Mouse (Mus musculus): ENCODE data around the gene Pla2g1b. TPM values are rescaled to one million over a fixed set of nuclear protein-coding genes. Genes with fewer than 3 reads are reported as not detected.

Pla2g1b gene
- total and polyA plus RNA-seq, 2 experiments from 2014 or later, result not detected

DNA sequence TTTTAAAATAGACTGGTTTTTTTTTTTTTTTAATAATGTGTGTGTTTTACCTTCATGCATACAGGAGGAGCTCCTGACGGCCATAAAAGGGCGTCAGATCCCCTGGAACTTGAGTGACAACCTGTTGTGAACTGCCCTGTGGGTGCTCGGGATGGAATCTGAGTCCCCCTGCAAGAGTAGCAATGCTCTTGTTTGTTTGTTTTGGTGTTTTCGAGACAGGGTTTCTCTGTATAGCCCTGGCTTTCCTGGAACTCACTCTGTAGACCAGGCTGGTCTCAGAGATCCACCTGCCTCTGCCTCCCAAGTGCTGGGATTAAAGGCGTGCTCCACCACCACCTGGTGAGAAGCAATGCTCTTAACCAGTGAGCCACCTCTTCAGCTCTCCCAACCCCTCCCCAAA lies 18.9 kb downstream of the Pla2g1b start:
- DNase-seq (no peak), ATAC-seq (no peak)
- no peaks in the 10 kb centered on the region for H3K27me3 ChIP-seq (ENCODE audit: insufficient read depth, low read length)
- no peaks in the 10 kb centered on the region for H3K36me3 ChIP-seq (ENCODE audit: insufficient read depth)
- peak overlapping the region; percentile 75; the same call in 1 of the 2 replicates for H3K27ac ChIP-seq (ENCODE audit: low read depth, low read length)
- H3K9me3 ChIP-seq (ENCODE audit: low read length), result no peaks in the 10 kb centered on the region
- peak overlapping the region; percentile 50; the same call in 1 of the 2 replicates for H3K9ac ChIP-seq
- no peak for TF ChIP-seq CTCF (IDR thresholded peaks at IDR 0.05; ENCODE audit: low read depth)
- peak overlapping the region; percentile 49 for H3K4me2 ChIP-seq (ENCODE audit: low read depth)
- 74% methylated on average over 5 of the region's 5 CpGs for WGBS
- peak overlapping the region; percentile 41; the same call in 1 of the 2 replicates for H3K4me3 ChIP-seq (ENCODE audit: low read depth, low read length)
- H3K4me1 ChIP-seq (ENCODE audit: insufficient read depth), result peaks cover 5% of the 10 kb centered on the region

DNA sequence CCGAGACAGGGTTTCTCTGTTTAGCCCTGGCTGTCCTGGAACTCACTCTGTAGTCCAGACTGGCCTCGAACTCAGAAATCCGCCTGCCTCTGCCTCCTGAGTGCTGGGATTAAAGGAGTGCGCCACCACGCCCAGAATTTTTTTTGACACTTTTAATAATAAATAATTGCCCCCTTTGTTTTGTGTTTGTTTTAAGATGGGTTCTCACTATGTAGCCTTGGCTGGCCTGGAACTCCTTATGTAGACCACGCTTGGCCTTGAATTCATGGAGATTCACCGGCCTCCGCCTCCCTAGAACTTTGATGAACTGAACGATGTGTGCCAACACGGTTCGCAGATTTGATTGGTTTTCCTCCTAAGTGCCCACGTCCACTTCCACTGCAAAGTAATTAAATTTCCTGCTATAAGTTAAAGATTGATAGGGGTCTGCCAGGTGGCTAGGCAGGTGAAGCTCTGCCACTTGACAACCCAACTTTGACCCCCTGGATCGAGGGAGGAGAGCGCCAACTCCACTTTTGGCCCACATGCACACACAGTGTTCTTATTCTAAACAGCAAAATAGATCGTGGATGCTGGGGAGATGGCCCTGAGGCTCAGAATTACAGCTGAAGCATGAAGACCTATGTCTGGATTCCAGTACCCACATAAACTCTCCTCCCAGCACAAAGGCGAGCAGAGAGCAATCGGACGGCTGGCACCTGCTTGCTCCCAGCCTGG lies 19.6 kb downstream of the Pla2g1b start:
- Histone ChIP-seq H3K4me3 (ENCODE audit: low read depth, low read length) (no peak overlapping the region), H3K9me3 (ENCODE audit: low read length) (no peaks in the 10 kb centered on the region), H3K27me3 (ENCODE audit: insufficient read depth, low read length) (no peaks in the 10 kb centered on the region), H3K4me2 (ENCODE audit: low read depth) (no peak overlapping the region), H3K27ac (ENCODE audit: low read depth, low read length) (no peak overlapping the region), H3K9ac (no peak overlapping the region), H3K36me3 (ENCODE audit: insufficient read depth) (no peaks in the 10 kb centered on the region), H3K4me1 (ENCODE audit: insufficient read depth) (peaks cover 5% of the 10 kb centered on the region)
- no peak for TF ChIP-seq CTCF (IDR thresholded peaks at IDR 0.05; ENCODE audit: low read depth)
- ATAC-seq, result no peak
- WGBS, result 84% methylated on average over 18 of the region's 18 CpGs
- DNase-seq, result no peak

DNA sequence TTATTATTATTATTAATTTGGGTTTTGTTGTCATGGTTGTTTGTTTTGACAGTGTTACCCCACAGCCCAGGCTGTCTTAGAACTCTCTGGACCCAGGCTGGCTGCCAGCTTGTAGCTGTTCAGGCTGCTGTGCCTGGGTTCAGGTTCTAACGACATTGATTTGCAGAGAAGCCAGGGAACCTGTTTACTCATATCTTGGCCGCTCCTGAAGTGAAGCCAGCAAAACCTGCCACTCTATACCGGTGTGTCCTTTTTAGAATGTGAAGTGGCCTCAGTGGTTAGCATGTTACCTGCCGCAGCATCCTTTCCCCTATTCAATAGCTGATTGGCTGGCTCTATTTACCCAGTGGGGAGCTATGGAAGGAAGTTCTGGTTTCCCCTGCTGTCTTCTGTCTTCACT lies 20.7 kb downstream of the Pla2g1b start:
- DNase-seq, result no peak
- H3K27me3 ChIP-seq (ENCODE audit: insufficient read depth, low read length), result no peaks in the 10 kb centered on the region
- TF ChIP-seq CTCF (IDR thresholded peaks at IDR 0.05; ENCODE audit: low read depth), result no peak
- peaks cover 6% of the 10 kb centered on the region for H3K4me1 ChIP-seq (ENCODE audit: insufficient read depth)
- 65% methylated on average over 4 of the region's 4 CpGs for WGBS
- H3K9me3 ChIP-seq (ENCODE audit: low read length), result no peaks in the 10 kb centered on the region
- H3K9ac ChIP-seq, result no peak overlapping the region
- no peak overlapping the region for H3K4me3 ChIP-seq (ENCODE audit: low read depth, low read length)
- no peak for ATAC-seq
- H3K27ac ChIP-seq (ENCODE audit: low read depth, low read length), result no peak overlapping the region
- no peak overlapping the region for H3K4me2 ChIP-seq (ENCODE audit: low read depth)
- H3K36me3 ChIP-seq (ENCODE audit: insufficient read depth), result no peaks in the 10 kb centered on the region

DNA sequence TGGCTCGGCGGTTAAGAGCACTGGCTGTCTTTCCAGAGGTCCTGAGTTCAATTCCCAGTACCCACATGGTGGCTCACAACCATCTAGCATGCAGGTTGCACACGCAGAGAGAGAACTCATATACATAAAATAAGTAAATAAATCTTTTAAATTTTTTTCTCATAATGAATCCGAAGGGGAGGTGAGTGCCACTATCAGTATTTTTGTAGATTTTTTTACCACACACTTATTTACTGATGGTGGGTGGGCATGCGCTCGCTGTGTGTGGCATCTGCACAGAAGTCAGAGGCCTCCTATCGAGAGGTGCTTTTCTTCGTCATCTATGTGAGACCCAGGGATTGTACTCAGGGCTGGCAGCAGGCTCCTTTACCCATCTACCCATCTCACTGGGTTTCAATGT lies 21.3 kb downstream of the Pla2g1b start:
- no peak for DNase-seq
- Histone ChIP-seq H3K9ac (no peak overlapping the region), H3K27ac (ENCODE audit: low read depth, low read length) (no peak overlapping the region), H3K4me3 (ENCODE audit: low read depth, low read length) (no peak overlapping the region), H3K36me3 (ENCODE audit: insufficient read depth) (no peaks in the 10 kb centered on the region), H3K4me2 (ENCODE audit: low read depth) (no peak overlapping the region), H3K27me3 (ENCODE audit: insufficient read depth, low read length) (no peaks in the 10 kb centered on the region), H3K9me3 (ENCODE audit: low read length) (no peaks in the 10 kb centered on the region), H3K4me1 (ENCODE audit: insufficient read depth) (peaks cover 10% of the 10 kb centered on the region)
- TF ChIP-seq CTCF (IDR thresholded peaks at IDR 0.05; ENCODE audit: low read depth), result no peak
- ATAC-seq, result no peak
- WGBS, result 83% methylated on average over 8 of the region's 8 CpGs

DNA sequence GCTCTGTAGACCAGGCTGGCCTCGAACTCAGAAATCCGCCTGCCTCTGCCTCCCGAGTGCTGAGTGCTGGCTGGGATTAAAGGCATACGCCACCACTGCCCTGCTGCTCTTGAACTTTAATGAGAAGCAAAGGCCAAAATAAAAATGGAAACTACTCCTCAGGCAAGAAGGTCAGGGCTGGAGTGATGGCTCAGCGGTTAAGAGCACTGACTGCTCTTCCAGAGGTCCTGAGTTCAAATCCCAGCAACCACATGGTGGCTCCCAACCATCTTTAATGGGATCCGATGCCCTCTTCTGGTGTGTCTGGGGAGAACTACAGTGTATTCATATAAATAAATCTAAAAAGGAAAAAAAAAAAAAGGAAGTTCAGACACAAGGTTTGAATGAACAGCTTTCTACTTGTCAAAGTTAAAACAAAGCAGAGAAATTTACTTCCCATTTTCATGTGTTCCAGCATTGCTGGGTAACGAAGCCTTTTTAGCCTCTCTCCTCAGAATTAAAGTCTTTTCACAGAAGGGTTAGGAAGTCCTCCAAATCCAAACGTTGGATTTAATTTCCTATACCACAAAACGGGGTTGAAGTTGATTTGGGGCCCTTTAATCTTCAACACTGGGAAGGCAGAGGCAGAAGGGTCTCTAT lies 22.0 kb downstream of the Pla2g1b start:
- H3K27me3 ChIP-seq (ENCODE audit: insufficient read depth, low read length), result no peaks in the 10 kb centered on the region
- no peaks in the 10 kb centered on the region for H3K9me3 ChIP-seq (ENCODE audit: low read length)
- 0 out of 2 replicates have a peak, but pooled peaks have one; percentile 4 for TF ChIP-seq CTCF (IDR thresholded peaks at IDR 0.05; ENCODE audit: low read depth)
- no peak overlapping the region for H3K27ac ChIP-seq (ENCODE audit: low read depth, low read length)
- H3K4me2 ChIP-seq (ENCODE audit: low read depth), result peak overlapping the region; percentile 72; the same call in 1 of the 2 replicates
- peaks cover 6% of the 10 kb centered on the region; the same call in 1 of the 2 replicates for H3K4me1 ChIP-seq (ENCODE audit: insufficient read depth)
- DNase-seq, result no peak
- H3K9ac ChIP-seq, result 0 out of 2 replicates have a peak overlapping the region, but pooled peaks have one; percentile 82
- no peak overlapping the region for H3K4me3 ChIP-seq (ENCODE audit: low read depth, low read length)
- ATAC-seq, result no peak
- 69% methylated on average over 9 of the region's 9 CpGs for WGBS
- H3K36me3 ChIP-seq (ENCODE audit: insufficient read depth), result no peaks in the 10 kb centered on the region

DNA sequence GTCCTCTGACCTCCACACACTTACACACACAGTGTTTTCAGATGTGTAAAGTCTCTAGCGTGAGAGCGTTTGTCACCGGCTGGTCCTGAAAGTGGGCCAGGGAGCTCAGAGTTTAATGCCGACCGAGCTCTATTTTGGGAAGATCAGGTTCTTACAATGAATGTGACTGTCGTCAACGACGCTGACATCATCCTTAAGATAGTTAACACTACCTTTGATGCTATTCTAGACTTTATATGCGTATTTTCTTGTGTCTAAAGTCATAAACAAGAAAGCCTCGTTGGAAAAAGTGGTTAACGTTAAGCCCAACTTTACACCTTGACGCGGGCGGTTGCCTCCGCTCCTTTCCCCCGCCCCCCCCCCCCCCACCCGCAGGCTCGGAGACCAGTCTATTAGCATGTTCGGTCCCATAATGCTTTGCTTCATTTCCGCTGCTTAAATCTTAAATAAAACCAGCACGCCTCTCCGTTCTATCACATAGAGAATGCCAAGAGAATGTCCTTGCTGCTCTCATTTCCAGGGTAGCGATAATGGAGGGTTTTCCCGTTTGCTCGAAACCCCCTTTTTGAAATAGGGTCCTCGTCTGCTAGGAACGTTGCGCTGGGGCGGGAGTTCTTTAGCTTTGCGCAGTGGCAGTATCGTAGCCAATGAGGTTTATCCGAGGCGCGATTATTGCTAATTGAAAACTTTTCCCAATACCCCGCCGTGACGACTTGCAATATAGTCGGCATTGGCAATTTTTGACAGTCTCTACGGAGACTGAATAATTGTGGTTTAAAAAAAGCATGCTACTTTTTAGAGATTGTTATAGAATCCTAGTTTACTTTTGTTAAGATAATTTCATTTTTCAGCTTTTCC lies 23.0 kb downstream of the Pla2g1b start:
- under 1% methylated on average over 39 of the region's 39 CpGs for WGBS
- TF ChIP-seq CTCF (IDR thresholded peaks at IDR 0.05; ENCODE audit: low read depth), result no peak

More for the DNA sequence above, 23.0 kb downstream of the Pla2g1b start:
- DNase-seq (peak; percentile 92), ATAC-seq (peak; percentile 82)
- Histone ChIP-seq H3K36me3 (ENCODE audit: insufficient read depth) (no peaks in the 10 kb centered on the region), H3K4me2 (ENCODE audit: low read depth) (peak overlapping the region; percentile 72), H3K9ac (peak overlapping the region; percentile 82), H3K9me3 (ENCODE audit: low read length) (no peaks in the 10 kb centered on the region), H3K27ac (ENCODE audit: low read depth, low read length) (peak overlapping the region; percentile 100), H3K27me3 (ENCODE audit: insufficient read depth, low read length) (no peaks in the 10 kb centered on the region), H3K4me1 (ENCODE audit: insufficient read depth) (peaks cover 6% of the 10 kb centered on the region; the same call in 1 of the 2 replicates), H3K4me3 (ENCODE audit: low read depth, low read length) (peak overlapping the region; percentile 32)

All from forebrain, postnatal 0 days (tissue).